Comparison of ENCODE assay signal across 8 mouse cellular contexts in genomic region chr9:121605414-121606278, GRCm38 (mm10). TPM values are rescaled to one million over a fixed set of nuclear protein-coding genes. Genes with fewer than 3 reads are reported as not detected.
DNase-seq lines count a peak whose midpoint lies in the region; ATAC-seq and TF ChIP-seq lines count a peak whose summit lies in the region.

No protein-coding gene starts in this region.

- no peak for ATAC-seq in CD4-positive, CD25-positive, alpha-beta regulatory T cell, adult 4 months
- peak; percentile 40; the same call in 1 of the 2 replicates for ATAC-seq in intestine, postnatal 0 days
- peak; percentile 85 for ATAC-seq in midbrain, embryonic 16.5 days

- no peaks in the 10 kb centered on the region for H3K36me3 ChIP-seq in intestine, postnatal 0 days (ENCODE audit: control insufficient read depth, insufficient read depth)
- H3K36me3 ChIP-seq in midbrain, embryonic 16.5 days (ENCODE audit: control insufficient read depth, insufficient read depth, low read length) = no peaks in the 10 kb centered on the region
- H3K36me3 ChIP-seq in splenic B cell, adult 2 months (ENCODE audit: control insufficient read depth, insufficient read depth, low read length, poor library complexity, severe bottlenecking) = no peaks in the 10 kb centered on the region

- H3K4me2 ChIP-seq in intestine, postnatal 0 days (replicated peaks; ENCODE audit: low read depth) = no peak overlapping the region
- H3K4me2 ChIP-seq in midbrain, embryonic 16.5 days (ENCODE audit: low read length) = no peak overlapping the region

- H3K27me3 ChIP-seq in intestine, postnatal 0 days (replicated peaks; ENCODE audit: control insufficient read depth, insufficient read depth, low read length) = peaks cover 4% of the 10 kb centered on the region; the same call in 1 of the 2 replicates
- no peaks in the 10 kb centered on the region for H3K27me3 ChIP-seq in midbrain, embryonic 16.5 days (ENCODE audit: control insufficient read depth, insufficient read depth, low read depth, low read length)
- H3K27me3 ChIP-seq in splenic B cell, adult 2 months (ENCODE audit: control insufficient read depth, insufficient read depth, low read length, poor library complexity, severe bottlenecking) = no peaks in the 10 kb centered on the region

- H3K4me3 ChIP-seq in intestine, postnatal 0 days (ENCODE audit: low read depth, low read length) = no peak overlapping the region
- H3K4me3 ChIP-seq in midbrain, embryonic 16.5 days (ENCODE audit: low read depth, low read length) = no peak overlapping the region

- no peaks in the 10 kb centered on the region for H3K9me3 ChIP-seq in intestine, postnatal 0 days (ENCODE audit: control insufficient read depth)
- H3K9me3 ChIP-seq in midbrain, embryonic 16.5 days (replicated peaks; ENCODE audit: control insufficient read depth, low read length, poor library complexity, severe bottlenecking) = no peaks in the 10 kb centered on the region

- no peaks in the 10 kb centered on the region for H3K4me1 ChIP-seq in intestine, postnatal 0 days (replicated peaks; ENCODE audit: control insufficient read depth, insufficient read depth, low read length)
- peaks cover 3% of the 10 kb centered on the region; the same call in 1 of the 2 replicates for H3K4me1 ChIP-seq in midbrain, embryonic 16.5 days (ENCODE audit: control insufficient read depth, insufficient read depth, low read length)

- peak; percentile 95 for TF ChIP-seq CTCF in intestine, postnatal 0 days (IDR thresholded peaks at IDR 0.05; ENCODE audit: low read depth)

- intact Hi-C loops in left cerebral cortex, postnatal 25 days (cut with DNase I) = loop anchor here (1.0 to 5.0 kb wide), 2 partner anchors 126 to 358 kb away; no protein-coding TSS in a partner anchor

- 58% methylated on average over 12 of the region's 12 CpGs for WGBS in intestine, postnatal 0 days
- 62% methylated on average over 12 of the region's 12 CpGs for WGBS in midbrain, embryonic 16.5 days

- H3K9ac ChIP-seq in intestine, postnatal 0 days (ENCODE audit: low read depth, low read length) = no peak overlapping the region
- no peak overlapping the region for H3K9ac ChIP-seq in midbrain, embryonic 16.5 days (ENCODE audit: low read depth, low read length)

- H3K27ac ChIP-seq in intestine, postnatal 0 days (ENCODE audit: low read depth, low read length) = no peak overlapping the region
- no peak overlapping the region for H3K27ac ChIP-seq in midbrain, embryonic 16.5 days (ENCODE audit: low read length)

- DNase-seq in CD4-positive, CD25-positive, alpha-beta regulatory T cell, adult 2 months (ENCODE audit: low read depth, low spot score) = peak; percentile 77
- peak; percentile 93 for DNase-seq in embryo, embryonic 10.5 days (ENCODE audit: low spot score)
- peak; percentile 52 to 68 for DNase-seq in gastrocnemius, postnatal 4 days (ENCODE audit: low spot score in 2 of 2)
- DNase-seq in left cerebral cortex, postnatal 25 days (ENCODE audit: low spot score in 2 of 2) = peak; percentile 85
- DNase-seq in splenic B cell, adult 2 months (ENCODE audit: low read depth, low spot score) = peak; percentile 64

RNA-seq across cellular contexts. Expression of gene Lyzl4, which starts 36.2 kb away (rescaled TPM):
- polyA plus RNA-seq in CD4-positive, CD25-positive, alpha-beta regulatory T cell, adult 4 months (2017; shearing (Covaris generic)) = not detected
- total RNA-seq in gastrocnemius, postnatal 4 days (2021) = 1 to 10 TPM in 1 of 2 experiments, under 1 TPM in 1; 0.81 to 1.2 TPM
- polyA plus RNA-seq in intestine, postnatal 0 days (2015; fragmentation: Nextera tagmentation; extraction: Ambion mirVana) = 0.34 TPM in 1 of 2 replicates, not detected in the other
- 1 to 10 TPM; 1.5 to 1.8 TPM for total RNA-seq in left cerebral cortex, postnatal 25 days (2021)
- not detected in 2 replicates for polyA plus RNA-seq in midbrain, embryonic 16.5 days (2015; fragmentation: Nextera tagmentation; extraction: Ambion mirVana)

RNA-seq across cellular contexts. Expression of gene Vipr1, which starts 36.9 kb away (rescaled TPM):
- polyA plus RNA-seq in CD4-positive, CD25-positive, alpha-beta regulatory T cell, adult 4 months (2017; shearing (Covaris generic)) = 1 to 10 TPM; 1.3 to 2.0 TPM
- under 1 TPM; 0.21 to 0.66 TPM for total RNA-seq in gastrocnemius, postnatal 4 days (2021)
- polyA plus RNA-seq in intestine, postnatal 0 days (2015; fragmentation: Nextera tagmentation; extraction: Ambion mirVana) = 22.8 and 23.3 TPM in 2 replicates
- total RNA-seq in left cerebral cortex, postnatal 25 days (2021) = 10 to 100 TPM; 22.2 to 26.2 TPM
- polyA plus RNA-seq in midbrain, embryonic 16.5 days (2015; fragmentation: Nextera tagmentation; extraction: Ambion mirVana) = 0.15 and 0.53 TPM in 2 replicates
